In the genomic region with DNA sequence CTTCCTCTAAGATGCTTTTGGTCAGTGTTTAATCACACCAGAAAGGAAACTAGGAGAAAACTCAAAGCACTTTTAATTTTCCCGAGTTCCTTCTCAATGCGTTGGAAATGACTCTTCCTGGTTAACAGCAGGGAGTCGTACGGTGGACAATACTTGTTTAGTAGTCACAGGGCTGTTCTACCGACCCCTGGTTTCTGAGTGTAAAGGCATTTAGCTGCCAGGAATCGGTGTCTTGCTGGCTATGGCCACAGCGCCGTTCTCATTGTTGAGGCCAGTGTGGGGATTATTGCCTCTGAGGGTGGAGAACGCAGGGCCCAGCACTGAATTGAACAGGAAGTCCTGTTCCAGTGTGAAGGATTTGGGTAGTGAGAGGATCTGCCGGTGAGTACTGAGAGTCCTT, we compare ENCODE assay signal across 25 mouse cellular contexts.
"Had no signal": no experiment of that assay in that cellular context is flagged by ENCODE, and none has a peak within 500 bp of the region (broad histone marks: within the 10 kb centered on the region; RNA-seq: fewer than 3 reads in every experiment).

No protein-coding gene starts in this region.

- H3K4me1 ChIP-seq: limb, embryonic 10.5 days; limb, embryonic 13.5 days; liver, embryonic 12.5 days; liver, embryonic 15.5 days; lung, embryonic 15.5 days; megakaryocyte, embryonic 14.5 days; midbrain, embryonic 10.5 days; neural tube, embryonic 12.5 days; neural tube, embryonic 15.5 days had no signal

- H3K36me3 ChIP-seq: limb, embryonic 10.5 days; limb, embryonic 13.5 days; liver, embryonic 12.5 days; liver, embryonic 15.5 days; lung, embryonic 15.5 days; midbrain, embryonic 10.5 days; neural tube, embryonic 12.5 days; neural tube, embryonic 15.5 days had no signal

- H3K27ac ChIP-seq: limb, embryonic 10.5 days; limb, embryonic 13.5 days; liver, embryonic 12.5 days; liver, embryonic 15.5 days; lung, embryonic 15.5 days; midbrain, embryonic 10.5 days; neural tube, embryonic 12.5 days; neural tube, embryonic 15.5 days; stomach, postnatal 0 days had no signal

- H3K9ac ChIP-seq: limb, embryonic 13.5 days; liver, embryonic 12.5 days; liver, embryonic 15.5 days; lung, embryonic 15.5 days; neural tube, embryonic 12.5 days; neural tube, embryonic 15.5 days had no signal

- DNase-seq: kidney, adult 9 months; kidney, postnatal 14 days; kidney, postnatal 4 days; layer of hippocampus, postnatal 36 days; liver; lung, adult 18-20 months; lung, postnatal 10 days; lung, postnatal 36 days; midbrain, embryonic 14.5 days; right cerebral cortex, adult 18-20 months; right cerebral cortex, postnatal 14 days; right cerebral cortex, postnatal 4 days; thymus, adult 2 months; thymus, postnatal 14 days; thymus, postnatal 4 days had no signal

- H3K4me3 ChIP-seq: limb, embryonic 10.5 days; limb, embryonic 13.5 days; liver, embryonic 12.5 days; liver, embryonic 15.5 days; lung, embryonic 15.5 days; megakaryocyte, embryonic 14.5 days; midbrain, embryonic 10.5 days; neural tube, embryonic 12.5 days; neural tube, embryonic 15.5 days had no signal

- H3K4me2 ChIP-seq: limb, embryonic 13.5 days; liver, embryonic 12.5 days; liver, embryonic 15.5 days; lung, embryonic 15.5 days; neural tube, embryonic 12.5 days; neural tube, embryonic 15.5 days had no signal

- H3K27me3 ChIP-seq: limb, embryonic 13.5 days; liver, embryonic 12.5 days; liver, embryonic 15.5 days; neural tube, embryonic 12.5 days had no signal

- H3K9me3 ChIP-seq: limb, embryonic 10.5 days; limb, embryonic 13.5 days; liver, embryonic 12.5 days; liver, embryonic 15.5 days; lung, embryonic 15.5 days; midbrain, embryonic 10.5 days; neural tube, embryonic 12.5 days; neural tube, embryonic 15.5 days had no signal

- ATAC-seq: liver, embryonic 12.5 days had no signal
